Mouse (Mus musculus): ENCODE measurements around the gene Chordc1.
"Not testable (repeated sequence)": the region's sequence is repeated elsewhere in the genome, so short reads cannot be mapped to it uniquely, and the experiment has no call there.

Gene Chordc1

GRCm38 (mm10) chr9:18291571-18292429 lies at the start of gene Chordc1:
Gene Chordc1 (plus strand): TSS chr9:18292125.
- DNase-seq (ENCODE audit: low spot score in 2 of 2): peak; percentile 69 to 90

- DNase-seq (ENCODE audit: low spot score in 2 of 2): no peak
These were observed 16.0 kb upstream of the Chordc1 start for GRCm38 (mm10) chr9:18275901-18276300.

GRCm38 (mm10) chr9:18276844-18277243 lies 15.1 kb upstream of the Chordc1 start:
- DNase-seq (ENCODE audit: low spot score in 2 of 2): no peak

- no peak for DNase-seq (ENCODE audit: low spot score in 2 of 2)
These were observed 14.4 kb upstream of the Chordc1 start for GRCm38 (mm10) chr9:18277497-18277896.

- DNase-seq (ENCODE audit: low spot score in 2 of 2): not testable (repeated sequence)
These were observed 13.2 kb upstream of the Chordc1 start for GRCm38 (mm10) chr9:18278693-18279092.

- no peak for DNase-seq (ENCODE audit: low spot score in 2 of 2)
These were observed 558 bp downstream of the Chordc1 start for GRCm38 (mm10) chr9:18292443-18292922.

GRCm38 (mm10) chr9:18293026-18293781 lies 1.3 kb downstream of the Chordc1 start:
- DNase-seq (ENCODE audit: low spot score in 2 of 2): no peak

GRCm38 (mm10) chr9:18298301-18298700 lies 6.4 kb downstream of the Chordc1 start:
- DNase-seq (ENCODE audit: low spot score in 2 of 2): no peak

GRCm38 (mm10) chr9:18319990-18320389 lies 28.1 kb downstream of the Chordc1 start:
- no peak for DNase-seq (ENCODE audit: low spot score in 2 of 2)
